In the genomic region with DNA sequence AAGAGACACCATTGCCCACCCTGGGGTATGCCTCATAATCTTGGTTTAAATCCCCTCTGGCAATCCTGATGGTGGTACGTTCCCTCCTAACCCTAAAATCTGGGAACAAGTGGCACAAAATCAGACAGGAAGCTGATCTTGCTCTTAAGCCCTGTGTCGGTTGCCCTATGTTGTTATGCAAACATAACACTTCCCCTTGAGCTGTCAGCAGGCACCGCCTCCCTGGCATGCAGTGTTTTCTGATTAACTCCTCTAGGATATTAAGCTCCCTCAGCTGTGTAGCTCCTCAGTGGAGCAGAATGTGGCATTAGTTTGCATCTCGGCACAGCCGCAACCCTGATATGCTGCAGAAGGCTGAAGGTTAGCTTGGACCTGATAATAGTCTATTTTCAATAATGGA, we compare ENCODE assay signal across 9 mouse cellular contexts. TPM values are rescaled to one million over a fixed set of nuclear protein-coding genes. Genes with fewer than 3 reads are reported as not detected.
DNase-seq lines count a peak whose midpoint lies in the region; ATAC-seq lines count a peak whose summit lies in the region.
"Had no signal": no experiment of that assay in that cellular context is flagged by ENCODE, and none has a peak within 500 bp of the region (broad histone marks: within the 10 kb centered on the region; RNA-seq: fewer than 3 reads in every experiment).

No protein-coding gene starts in this region.

- no peaks in the 10 kb centered on the region for H3K9me3 ChIP-seq in kidney, embryonic 14.5 days (ENCODE audit: control insufficient read depth, low read length)

- 54% methylated on average over 5 of the region's 5 CpGs for WGBS in kidney, embryonic 14.5 days
- 5% methylated on average over 5 of the region's 5 CpGs for WGBS in macrophage (ENCODE audit: missing documents)

- ATAC-seq in kidney, embryonic 14.5 days (ENCODE audit: low FRiP score, low TSS enrichment) = no peak
- ATAC-seq in common myeloid progenitor, adult 5-6 weeks (replicated peaks; ENCODE audit: low read depth, poor library complexity, severe bottlenecking) = peak; percentile 71

- H3K9ac ChIP-seq in kidney, embryonic 14.5 days (ENCODE audit: low read depth, low read length) = no peak overlapping the region

- H3K36me3 ChIP-seq in kidney, embryonic 14.5 days (ENCODE audit: control insufficient read depth, insufficient read depth, low read length) = no peaks in the 10 kb centered on the region
- H3K36me3 ChIP-seq in macrophage (ENCODE audit: inconsistent target) = no peaks in the 10 kb centered on the region

- peak; percentile 49 for DNase-seq in kidney, adult 11 months
- DNase-seq in kidney, adult 9 months = peak; percentile 49
- no peak for DNase-seq in thymus, postnatal 0 days (ENCODE audit: low spot score)
- DNase-seq in urinary bladder, adult 18-20 months (ENCODE audit: low spot score in 2 of 2) = no peak
- no peak for DNase-seq in left cerebral cortex, adult 18-20 months (ENCODE audit: low spot score in 2 of 2)
- DNase-seq: adrenal gland, adult 8-10 months had no signal

- no peak overlapping the region for H3K4me2 ChIP-seq in kidney, embryonic 14.5 days (replicated peaks; ENCODE audit: low read depth, low read length)

- no peak overlapping the region for H3K4me3 ChIP-seq in kidney, embryonic 14.5 days (ENCODE audit: low read length)
- H3K4me3 ChIP-seq in macrophage (ENCODE audit: inconsistent target) = no peak overlapping the region

- no peaks in the 10 kb centered on the region for H3K27me3 ChIP-seq in kidney, embryonic 14.5 days (ENCODE audit: control insufficient read depth, insufficient read depth, low read length)

- no peak overlapping the region for H3K27ac ChIP-seq in kidney, embryonic 14.5 days (ENCODE audit: low read depth, low read length)
- peak overlapping the region; percentile 69 for H3K27ac ChIP-seq in macrophage

- no peaks in the 10 kb centered on the region for H3K4me1 ChIP-seq in kidney, embryonic 14.5 days (ENCODE audit: control insufficient read depth, insufficient read depth, low read length)

- H3K79me2 ChIP-seq in macrophage (ENCODE audit: inconsistent target) = no peaks in the 10 kb centered on the region

RNA-seq across cellular contexts. Expression of gene Xxylt1, which starts 58.9 kb away (rescaled TPM):
- 16.0 and 28.6 TPM in 2 replicates for polyA plus RNA-seq in kidney, embryonic 14.5 days (2014; fragmentation: Nextera tagmentation; extraction: Ambion mirVana)
- 10.3 and 11.6 TPM in 2 replicates for total RNA-seq in common myeloid progenitor, adult 5-6 weeks (2017)
- total RNA-seq in macrophage (2018; cell fraction: chromatin; rRNA removed) = 1 to 10 TPM in 25 of 26 experiments, under 1 TPM in 1; 0.90 to 9.2 (median 3.5) TPM
- 10 to 100 TPM in 22 of 26 experiments, 1 to 10 TPM in 4; 8.5 to 17.3 (median 12.7) TPM for total RNA-seq in macrophage (2018; cell fraction: cytosol; rRNA removed)
- 10 to 100 TPM in 15 of 26 experiments, 1 to 10 TPM in 11; 2.3 to 19.1 (median 10.6) TPM for total RNA-seq in macrophage (2018; cell fraction: nucleus; rRNA removed)
- polyA plus RNA-seq in macrophage (2018) = 9.7 to 19.9 TPM (median 11.5 TPM) in 3 replicates
- 7.6 and 9.0 TPM in 2 replicates for polyA plus RNA-seq in thymus, postnatal 0 days (2015; fragmentation: Nextera tagmentation; extraction: Ambion mirVana)
- total RNA-seq in left cerebral cortex, adult 18-20 months (2021) = 10 to 100 TPM; 22.5 to 23.2 TPM

Comparison
In these comparisons a context has a peak if more than half of its experiments do, and no peak if none do; other contexts are left out.
1. DNase-seq: peak in kidney, adult 11 months (single experiment) and kidney, adult 9 months (single experiment); none in thymus, postnatal 0 days (single experiment), urinary bladder, adult 18-20 months (0 of 2) and left cerebral cortex, adult 18-20 months (0 of 2).